Mouse (Mus musculus) neural tube, embryonic 10.5 days (tissue): ENCODE data around the gene Mlycd.
A peak's percentile ranks its signal among the peaks of the same experiment; 100 is the strongest.

Experiments used
- DNase-seq: peaks from one replicate; pipeline ENCODE4 v3.0.0-alpha.2; 2017; ENCODE audit warnings: low spot score; ENCODE audit errors: extremely low spot score

Gene Mlycd

DNA sequence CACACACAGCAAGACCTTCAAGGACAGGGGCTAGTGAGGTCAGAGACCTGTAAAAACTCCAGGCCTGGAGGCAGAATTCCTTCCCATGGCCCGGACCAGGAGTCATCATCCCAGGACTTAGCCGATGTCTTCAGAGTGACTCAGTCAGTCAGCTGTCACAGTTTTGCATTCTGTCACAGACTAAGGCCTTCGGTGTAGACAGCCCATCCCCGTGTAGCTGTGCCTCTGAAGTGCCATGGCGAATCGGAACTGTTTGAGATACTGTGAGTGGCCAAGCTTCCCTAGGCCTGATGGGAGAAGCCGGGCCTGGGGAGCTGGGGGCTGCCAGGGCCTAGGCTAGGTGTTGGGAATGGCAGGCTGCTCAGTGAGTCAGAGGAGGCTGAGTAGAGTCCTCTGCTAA lies 36.0 kb downstream of the Mlycd start:
- DNase-seq: no peak

DNA sequence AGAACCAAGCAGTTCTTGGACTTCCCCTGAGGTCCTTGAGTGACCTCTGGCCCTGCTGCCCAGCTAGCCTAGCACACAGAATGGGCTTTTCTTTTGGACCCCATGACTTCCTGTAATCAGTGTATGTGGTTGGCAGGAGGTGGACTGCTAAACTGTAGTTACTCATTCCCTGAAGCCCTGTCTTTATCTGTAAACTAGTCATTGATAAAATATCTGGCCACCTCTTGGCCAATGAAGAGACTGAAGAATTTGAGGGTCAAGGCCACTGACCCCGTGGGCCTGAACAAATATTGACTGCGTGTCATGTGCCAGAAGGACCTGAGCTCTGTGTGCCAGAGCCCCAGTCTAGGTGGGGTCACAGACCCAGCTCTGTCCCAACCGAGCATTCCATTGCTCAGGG lies 37.7 kb downstream of the Mlycd start:
- no peak for DNase-seq

DNA sequence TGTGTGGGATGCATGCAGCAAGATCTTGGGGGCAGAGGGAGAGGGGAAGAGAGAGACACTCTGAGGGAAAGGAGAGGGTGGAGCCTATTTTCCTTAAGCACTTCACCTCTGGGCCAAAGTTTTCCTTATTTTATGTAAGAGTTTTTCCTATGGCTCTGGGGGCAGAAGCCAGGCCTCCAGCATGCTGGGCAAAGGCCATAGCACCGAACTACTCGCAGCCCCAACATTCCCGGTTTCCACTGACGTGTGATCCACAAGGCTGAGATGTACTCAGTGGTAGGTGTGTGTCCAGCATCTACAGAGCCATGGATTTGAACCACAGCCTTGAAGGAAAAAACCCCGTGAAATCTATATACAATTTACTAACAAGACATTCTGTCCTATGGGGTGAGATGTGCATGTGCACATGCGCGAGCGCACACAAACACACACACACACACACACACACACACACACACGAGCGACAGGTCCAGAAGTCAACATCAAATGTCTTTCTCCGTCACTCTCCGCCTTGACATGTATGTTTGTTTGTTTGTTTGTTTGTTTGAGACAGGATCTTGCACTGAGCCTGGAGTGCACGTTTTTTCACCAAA lies 39.0 kb downstream of the Mlycd start, which contains the start of gene Osgin1:
Gene Osgin1 (plus strand): TSS at position 543 of the 593 bp plus-strand sequence.
- no peak for DNase-seq

DNA sequence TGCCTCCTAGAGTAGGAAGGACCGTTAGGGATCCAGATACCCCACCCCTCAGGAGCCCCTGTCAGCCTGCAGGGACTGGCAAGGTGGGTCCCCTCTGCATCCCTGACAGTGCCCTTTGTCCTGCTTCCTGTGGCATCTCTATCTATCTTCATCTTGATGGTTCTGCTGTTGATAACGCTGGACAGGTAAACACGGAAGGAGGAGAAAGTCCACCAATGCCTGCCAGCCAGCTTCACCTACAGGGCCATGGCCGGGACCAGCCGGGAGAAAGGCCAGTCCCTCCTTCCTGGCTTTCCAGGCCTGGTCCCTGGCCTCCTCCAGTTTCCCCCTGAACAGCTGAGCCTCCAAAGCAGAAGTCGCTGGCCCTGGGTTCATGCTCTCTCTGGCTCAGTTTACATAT lies 39.9 kb downstream of the Mlycd start:
- DNase-seq: no peak

DNA sequence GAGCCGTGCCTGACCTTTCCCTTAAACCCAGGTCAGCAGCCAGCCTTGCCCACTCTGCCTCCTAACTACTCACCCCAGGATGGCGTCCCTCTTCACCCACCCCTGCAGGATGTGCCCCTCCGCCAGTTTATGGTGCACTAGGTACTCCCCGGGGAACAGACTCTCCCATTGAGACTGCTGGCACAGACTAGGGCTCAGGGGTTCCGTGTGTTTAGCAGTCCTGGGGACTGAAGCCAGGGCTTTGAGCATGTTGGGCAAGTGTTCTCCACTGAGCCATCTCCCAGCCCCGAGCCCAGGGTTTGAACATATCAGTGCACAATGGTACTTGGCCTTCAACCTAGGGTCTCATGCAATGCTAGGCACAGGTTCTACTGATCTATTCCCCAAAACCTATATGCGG lies 40.8 kb downstream of the Mlycd start:
- no peak for DNase-seq

DNA sequence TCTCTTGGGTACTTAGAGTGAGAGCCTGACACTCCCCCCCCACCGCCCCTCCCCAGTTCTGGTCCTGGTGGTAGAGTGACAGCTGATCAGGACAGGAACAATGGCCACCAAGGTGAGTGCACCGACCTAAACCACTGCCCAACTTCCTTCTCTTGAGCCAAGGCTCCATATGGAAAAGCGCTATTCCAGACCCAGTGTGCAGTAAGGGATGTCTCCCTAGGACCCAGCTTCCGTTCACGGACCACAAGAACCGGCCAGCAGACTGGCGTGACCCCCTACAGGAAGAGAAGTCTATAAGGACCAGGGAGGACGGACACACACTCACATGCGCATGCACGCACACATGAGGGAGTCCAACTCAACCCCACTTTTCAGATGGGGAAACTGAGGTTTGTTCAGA lies 41.7 kb downstream of the Mlycd start:
- no peak for DNase-seq

DNA sequence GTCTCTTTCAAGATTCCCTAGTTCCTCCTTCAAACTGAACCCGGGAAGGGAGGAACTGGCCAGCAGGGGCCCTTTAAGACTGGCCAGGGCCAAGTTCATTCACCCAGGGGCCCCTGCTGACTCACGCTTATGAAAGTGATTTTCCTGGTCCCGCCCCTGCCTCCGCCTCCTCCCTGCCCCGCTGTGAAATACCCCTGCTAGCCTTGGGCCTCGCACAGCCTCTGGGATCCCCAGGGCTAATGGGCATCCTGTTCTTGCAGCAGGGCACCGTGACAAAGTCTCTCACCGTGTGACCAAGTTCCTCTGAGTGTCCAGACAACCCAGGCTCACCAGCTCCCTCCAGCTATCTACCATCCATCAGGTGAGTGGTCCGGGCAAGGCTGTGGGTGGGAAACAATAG lies 42.3 kb downstream of the Mlycd start:
- DNase-seq: no peak

DNA sequence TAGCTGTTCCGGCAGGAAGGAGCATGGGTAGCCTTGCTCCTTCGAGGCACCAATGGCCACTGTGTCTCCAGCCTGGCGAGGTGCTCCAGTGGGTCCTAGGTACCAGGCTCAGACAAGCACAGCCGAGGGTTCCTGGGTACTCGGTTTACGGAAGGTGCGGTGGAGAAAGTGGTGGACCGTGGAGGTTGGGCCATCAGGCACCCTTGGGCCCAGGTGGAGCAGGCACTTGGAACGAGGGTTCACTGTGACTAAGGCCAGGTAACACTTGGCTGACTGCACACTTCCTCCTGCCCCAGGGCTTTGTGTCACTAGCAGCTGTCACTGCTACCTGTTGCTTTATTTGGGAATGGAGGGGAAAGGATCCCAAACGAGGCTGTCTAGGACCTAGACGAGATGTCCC lies 42.8 kb downstream of the Mlycd start:
- DNase-seq: no peak

DNA sequence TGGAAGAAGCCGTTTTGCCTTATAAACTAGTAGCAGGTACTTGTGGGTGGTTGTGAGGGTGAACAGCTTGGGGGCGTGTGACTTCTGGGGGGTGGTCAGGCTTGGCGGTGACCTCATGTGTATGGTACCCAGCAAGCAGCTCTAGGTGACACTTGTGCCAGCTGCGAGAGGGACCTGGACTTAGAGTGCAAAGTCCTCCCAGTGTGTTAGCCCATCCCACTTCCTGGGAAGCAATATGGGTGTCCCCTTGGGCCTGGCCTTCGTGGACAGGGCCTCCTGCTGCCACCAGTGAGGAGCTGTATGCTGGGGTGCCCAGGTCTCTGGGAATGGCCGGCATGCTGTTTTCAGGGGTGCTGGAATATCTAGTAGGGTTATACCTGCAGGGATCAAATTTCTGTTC lies 44.2 kb downstream of the Mlycd start:
- DNase-seq: no peak

DNA sequence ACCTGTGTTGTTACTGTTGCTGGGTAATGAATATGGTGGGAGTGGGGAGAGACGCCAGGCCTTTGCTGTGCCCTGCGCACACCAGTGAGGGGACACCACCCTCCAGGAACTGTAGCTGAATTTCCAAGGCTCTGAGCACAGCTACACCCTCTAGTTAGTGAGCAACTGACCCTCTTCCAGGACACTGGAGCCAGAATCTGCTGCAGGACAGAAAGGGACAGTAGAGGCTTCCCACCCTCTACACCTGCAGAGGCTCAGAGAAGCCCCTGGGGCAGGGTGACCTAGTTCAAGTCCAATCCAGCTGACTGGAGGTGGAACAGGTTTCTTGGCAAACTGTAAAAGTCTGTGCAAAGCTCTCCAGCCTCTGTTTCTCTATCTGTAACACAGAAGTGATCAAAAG lies 44.7 kb downstream of the Mlycd start:
- DNase-seq: no peak

DNA sequence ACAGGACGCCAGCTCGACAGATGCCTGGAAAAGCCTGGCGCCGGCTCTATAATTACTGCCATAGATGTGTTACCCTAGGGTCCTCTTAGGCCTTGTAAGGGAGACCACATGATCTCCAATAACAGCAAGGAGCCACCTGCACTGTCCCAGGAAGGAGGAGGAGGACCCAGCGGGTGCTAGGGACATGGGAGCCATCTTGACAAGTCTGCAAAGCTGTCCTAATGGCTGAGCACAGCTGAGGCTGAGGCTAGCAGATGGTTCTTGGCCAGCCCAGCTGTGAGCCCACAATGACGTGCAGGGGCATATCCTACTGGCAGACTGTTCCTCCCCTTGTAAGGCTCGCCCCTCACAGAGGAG lies 45.2 kb downstream of the Mlycd start:
- DNase-seq: no peak

DNA sequence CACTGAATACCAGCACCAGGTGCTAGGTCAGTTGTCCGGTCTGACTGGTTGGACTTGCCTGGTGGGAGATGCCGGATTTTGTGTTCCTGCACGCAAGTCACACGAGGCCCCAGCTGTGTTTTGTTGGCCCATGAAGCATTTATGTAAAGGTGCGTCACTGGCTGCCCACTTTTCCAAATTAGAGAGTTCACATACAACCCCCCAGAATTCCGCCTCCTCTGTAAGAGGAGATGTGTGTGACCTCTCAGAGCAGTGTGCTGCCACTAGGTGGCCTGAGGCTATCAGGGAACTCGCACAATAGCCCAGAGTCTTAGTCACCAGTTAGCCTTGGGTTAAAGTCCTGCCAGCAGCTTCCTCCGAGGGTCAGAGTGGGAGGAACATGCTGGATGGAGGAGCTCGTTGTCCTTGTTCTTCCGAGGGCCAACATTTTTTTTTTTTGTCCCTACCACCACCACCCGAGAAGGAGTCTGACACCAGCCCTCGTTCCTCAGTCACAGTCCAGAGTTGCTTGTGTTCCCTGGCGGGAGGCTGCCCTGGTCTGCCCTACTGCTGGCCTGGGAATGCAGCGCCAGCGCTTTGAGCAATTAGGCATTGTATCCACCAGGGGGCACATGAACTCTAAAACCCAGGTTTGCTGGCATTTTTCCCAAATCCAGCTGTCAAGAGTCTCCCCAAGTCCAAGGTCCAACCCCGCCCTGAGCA lies 45.7 kb downstream of the Mlycd start:
- DNase-seq: peak; percentile 86

DNA sequence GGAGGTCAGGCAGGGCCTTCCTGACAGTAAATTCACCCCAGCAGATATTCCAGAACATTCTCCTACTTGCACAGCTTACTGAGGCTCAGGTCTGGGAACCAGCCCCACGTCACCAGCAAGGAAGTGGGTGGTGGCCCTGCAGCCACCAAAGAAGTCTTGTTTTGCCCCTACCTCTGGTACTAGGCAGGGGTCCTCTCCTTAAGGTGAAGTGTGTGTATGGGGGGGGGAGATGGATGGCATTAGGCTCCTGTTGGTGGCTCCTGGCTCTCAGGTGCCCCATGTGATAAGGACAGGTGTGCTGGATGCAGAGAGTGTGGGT lies 46.2 kb downstream of the Mlycd start:
- DNase-seq: no peak

DNA sequence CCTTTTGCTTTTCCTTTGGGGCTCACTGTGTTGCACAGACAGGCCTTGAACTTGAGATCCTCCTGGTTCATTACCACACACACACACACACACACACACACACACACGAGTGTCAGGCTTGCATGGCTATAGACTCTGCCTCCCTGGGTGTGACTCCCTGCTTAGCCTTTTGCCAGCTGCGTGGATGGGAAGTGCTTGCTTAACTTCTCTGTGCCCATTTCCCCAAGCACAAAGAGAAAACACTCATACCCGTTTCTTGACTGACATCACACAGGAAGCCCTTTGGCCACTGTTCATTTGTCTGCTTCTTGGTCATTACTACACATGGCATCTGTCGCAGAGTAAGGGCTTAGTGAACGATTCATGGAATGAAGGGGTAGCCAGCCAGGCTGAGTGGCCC lies 47.3 kb downstream of the Mlycd start:
- no peak for DNase-seq

DNA sequence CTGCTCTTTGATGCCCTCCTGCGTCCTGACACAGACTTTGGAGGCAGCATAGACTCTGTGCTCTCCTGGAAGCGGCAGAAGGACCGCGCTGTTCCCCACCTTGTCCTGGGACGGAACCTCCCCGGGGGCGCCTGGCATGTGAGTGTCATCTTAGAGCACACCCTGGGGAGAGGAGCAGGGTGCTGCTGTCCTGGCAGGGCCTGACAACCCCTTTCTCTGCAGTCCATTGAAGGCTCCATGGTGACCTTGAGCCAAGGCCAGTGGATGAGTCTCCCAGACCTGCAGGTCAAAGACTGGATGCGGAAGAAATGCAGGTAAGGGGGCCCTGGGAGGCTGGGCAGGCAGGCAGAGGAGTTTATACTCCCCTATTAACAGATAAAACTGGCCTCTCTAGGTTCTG lies 48.3 kb downstream of the Mlycd start:
- DNase-seq: no peak

DNA sequence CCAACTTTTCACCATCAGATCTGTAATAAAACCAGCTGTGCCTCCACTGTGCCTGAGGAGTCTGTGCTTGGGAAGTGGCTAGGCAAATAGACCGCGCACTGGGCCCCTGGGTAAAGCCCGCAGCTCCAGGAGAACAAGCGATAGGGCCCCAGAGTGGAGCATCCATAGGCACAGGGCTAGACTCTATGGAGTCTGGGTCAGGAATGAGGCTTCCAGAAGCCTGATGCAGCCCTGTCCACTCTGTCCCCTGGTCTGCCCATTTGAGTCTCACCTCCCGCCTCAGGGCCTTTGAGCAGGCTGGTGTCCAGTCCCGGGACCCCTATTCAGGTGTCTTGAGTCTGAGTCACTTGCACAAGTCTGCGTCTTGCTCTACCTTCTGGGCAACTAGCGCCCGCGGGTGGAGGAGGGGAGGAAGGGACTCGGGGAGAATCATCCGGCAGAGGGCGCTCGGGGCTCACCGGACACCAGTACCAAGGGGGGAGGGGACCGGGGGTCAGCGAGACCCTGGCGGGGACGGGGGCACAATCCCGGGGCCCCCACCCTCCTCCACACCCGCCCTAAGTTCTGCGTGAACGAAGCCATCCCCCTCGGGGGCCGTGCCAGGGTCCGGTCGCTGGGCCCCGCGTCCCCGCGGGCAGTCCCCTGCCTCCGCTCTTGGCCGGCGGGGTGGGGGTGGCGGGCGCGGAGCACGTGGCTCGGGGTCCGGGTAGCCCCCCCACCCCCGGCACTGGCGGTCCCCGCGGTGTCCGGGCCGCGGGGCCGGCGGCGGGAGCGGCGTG lies 51.7 kb downstream of the Mlycd start, which contains the start of gene Necab2:
Gene Necab2 (plus strand): TSS at position 509 of the 779 bp plus-strand sequence.
- peak; percentile 94 for DNase-seq

DNA sequence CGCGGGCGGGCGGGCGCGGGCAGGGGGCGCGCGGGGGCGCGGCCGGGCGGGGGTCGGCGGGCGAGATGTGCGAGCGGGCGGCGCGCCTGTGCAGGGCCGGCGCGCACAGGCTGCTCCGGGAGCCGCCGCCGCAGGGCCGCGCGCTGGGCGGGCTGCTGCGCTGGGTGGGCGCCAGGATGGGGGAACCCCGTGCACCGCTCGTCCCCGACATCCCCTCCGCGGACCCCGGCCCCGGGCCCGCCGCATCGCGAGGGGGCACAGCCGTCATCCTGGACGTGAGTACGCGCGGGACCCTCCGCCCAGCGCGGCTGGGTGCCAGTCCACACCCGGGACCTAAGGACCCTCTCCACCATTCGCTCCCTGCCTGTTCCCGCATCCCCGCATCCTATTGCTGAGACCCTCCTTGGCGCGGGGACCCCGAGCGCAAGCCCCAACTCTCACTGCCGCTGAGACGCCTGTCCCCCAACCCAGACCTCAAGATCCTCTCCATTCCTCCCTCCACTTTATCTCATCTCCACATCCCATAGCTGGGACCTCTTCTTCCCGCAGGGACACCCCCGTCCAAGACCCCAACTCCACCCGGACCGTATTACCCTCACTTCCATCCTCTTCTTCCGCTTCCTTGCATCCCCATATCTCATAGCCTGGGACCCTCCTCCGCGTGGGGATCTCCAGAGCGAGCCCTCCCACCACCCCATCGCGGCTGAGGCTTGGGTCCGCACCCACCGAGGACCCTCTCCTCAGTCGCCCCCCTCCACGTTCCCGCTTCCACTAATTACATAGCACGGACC lies 52.5 kb downstream of the Mlycd start:
- peak; percentile 62 for DNase-seq

DNA sequence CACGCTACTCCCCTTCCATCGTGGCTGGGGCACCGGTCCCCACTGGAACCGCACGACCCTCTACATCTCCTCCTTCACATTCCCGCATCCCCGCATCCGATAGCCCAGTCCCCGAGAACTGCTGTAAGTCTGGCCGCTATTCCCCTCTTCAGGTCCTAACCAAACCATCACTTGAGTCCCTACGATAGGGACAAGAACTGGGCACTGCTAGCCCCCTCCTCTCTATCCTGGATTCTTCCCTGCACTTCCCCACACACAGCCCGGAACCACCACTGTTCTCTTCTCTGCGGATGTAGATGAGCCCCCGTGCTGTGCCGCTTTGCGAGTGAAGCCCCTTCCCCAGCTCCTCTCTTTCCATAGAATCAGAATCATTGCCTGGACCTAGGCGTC lies 53.1 kb downstream of the Mlycd start:
- DNase-seq: peak; percentile 42

DNA sequence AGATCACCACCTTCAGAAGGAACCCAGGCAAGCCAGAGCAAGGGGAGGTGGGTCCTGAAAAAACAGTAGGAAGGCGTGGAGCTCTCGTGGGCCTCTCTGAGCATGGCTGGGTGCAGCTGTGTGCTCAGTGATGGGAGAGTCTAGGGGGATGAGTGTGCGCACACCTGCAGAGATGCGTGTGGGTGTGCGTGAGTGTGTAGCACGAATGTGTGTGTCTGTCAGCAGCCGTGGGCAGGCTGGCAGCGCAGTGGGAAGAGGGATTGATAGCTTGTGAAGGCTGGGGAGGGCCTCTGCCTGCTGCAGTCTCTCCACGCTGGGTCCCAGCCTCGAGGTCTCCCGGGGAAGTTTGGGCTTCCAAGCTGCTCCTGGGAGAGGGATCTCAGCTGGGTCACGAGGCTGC lies 54.9 kb downstream of the Mlycd start:
- no peak for DNase-seq

DNA sequence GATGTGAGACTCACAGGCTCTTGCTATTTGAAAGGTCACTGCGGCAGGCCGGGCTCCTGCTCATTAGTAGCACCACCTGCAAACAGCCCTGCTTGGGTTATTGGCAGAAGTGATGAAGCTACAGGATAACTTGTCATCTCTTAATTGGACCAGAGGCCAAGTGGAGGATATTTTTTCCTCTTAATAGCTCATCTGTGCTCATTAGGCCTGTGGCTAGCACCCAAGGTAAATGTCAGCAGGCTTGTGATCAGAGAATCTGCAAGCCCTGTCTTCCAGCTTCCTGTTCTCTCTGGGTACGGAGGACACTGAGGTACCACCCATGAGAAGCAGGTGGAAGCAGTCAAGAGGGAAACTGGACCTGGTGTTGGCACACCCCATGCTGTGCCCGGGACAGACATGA lies 56.5 kb downstream of the Mlycd start:
- no peak for DNase-seq

DNA sequence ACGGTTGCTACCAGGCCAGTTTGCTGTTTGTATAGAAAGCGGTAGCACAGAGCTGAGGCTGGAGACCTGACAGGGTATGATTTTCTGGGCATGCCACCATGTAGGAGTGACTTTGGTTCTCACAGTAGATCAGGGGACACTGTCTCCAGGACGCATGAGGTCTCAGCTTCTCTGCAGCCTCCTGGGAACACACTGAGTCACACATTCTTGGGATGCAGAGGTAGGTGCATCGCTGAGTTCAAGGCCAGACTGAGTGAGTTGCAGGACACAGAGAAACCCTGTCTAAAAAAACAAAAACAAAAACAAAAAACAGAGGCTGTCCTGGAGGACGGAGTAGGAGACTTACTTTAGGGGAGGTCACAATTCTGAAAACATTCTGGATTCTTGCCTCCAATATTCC lies 58.2 kb downstream of the Mlycd start:
- DNase-seq: no peak

DNA sequence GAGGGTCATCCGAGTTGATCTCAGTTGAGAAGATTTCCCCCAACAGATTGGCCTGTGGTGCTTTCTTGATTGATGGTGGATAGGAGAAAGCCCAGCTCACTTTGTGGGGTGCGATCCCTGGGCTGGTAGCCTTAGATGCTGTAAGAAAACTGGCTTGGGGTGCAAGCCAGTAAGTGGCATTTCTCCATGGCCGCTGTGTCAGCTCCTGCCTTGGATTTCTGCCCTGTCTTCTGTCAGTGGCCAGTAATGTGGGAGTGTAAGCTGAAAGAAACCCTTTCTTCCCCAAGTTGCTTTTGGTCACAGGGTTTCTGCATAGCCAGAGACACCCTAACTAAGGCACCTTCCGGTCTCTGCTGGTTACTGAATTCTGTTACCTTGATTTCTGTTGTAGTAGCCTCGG lies 61.4 kb downstream of the Mlycd start:
- no peak for DNase-seq
